Mouse (Mus musculus) liver, adult 2 months (tissue): ENCODE data around the gene Hhat. TPM values are rescaled to one million over a fixed set of nuclear protein-coding genes. Genes with fewer than 3 reads are reported as not detected.

Experiments
- DNase-seq: peaks from one replicate; pipeline ENCODE4 v3.0.0-alpha.2; 2011; ENCODE audit warnings: low read depth, low spot score; ENCODE audit errors: extremely low read depth
- H3K27ac ChIP-seq: fragments of 200-500 bp; replicated peaks from 2 replicates; pipeline ENCODE4 v1.5.1; 2012; ENCODE audit warnings: low read depth, mild to moderate bottlenecking, control low read depth, inconsistent platforms, low read length; ENCODE audit not compliant: insufficient read depth
- H3K27me3 ChIP-seq: fragments of 200-500 bp; 2 replicates; pipeline ENCODE4 v1.6.1; 2012; ENCODE audit warnings: mild to moderate bottlenecking, moderate library complexity, low read length, inconsistent platforms; ENCODE audit not compliant: control insufficient read depth, insufficient read depth
- H3K36me3 ChIP-seq: fragments of 200-500 bp; 2 replicates; pipeline ENCODE4 v1.6.1; 2012; ENCODE audit warnings: low read length, inconsistent platforms; ENCODE audit not compliant: control insufficient read depth, insufficient read depth
- H3K4me1 ChIP-seq: fragments of 200-500 bp; 2 replicates; pipeline ENCODE4 v1.6.1; 2011; ENCODE audit warnings: low read length; ENCODE audit not compliant: control insufficient read depth, insufficient read depth
- H3K4me3 ChIP-seq: fragments of 200-500 bp; 2 replicates; pipeline ENCODE4 v1.5.1; 2011; ENCODE audit warnings: low read depth, mild to moderate bottlenecking, control low read depth, low read length, moderate library complexity; ENCODE audit not compliant: insufficient read depth
- H3K79me2 ChIP-seq: fragments of 200-500 bp; 2 replicates; pipeline ENCODE4 v1.6.1; 2012; ENCODE audit warnings: inconsistent platforms, mild to moderate bottlenecking, low read length, moderate library complexity; ENCODE audit not compliant: control insufficient read depth, insufficient read depth
- H3K9ac ChIP-seq: fragments of 200-500 bp; 2 replicates; pipeline ENCODE4 v1.6.1; 2012; ENCODE audit warnings: low read depth, mild to moderate bottlenecking, control low read depth, inconsistent platforms, low read length
- CTCF ChIP-seq: fragments of 200-500 bp; IDR thresholded peaks from 2 replicates; pipeline ENCODE4 v1.5.1; 2011; ENCODE audit warnings: low read depth, low read length, control low read depth
- POLR2A ChIP-seq: fragments of 200-500 bp; IDR thresholded peaks from 2 replicates; pipeline ENCODE4 v1.6.1; 2011; ENCODE audit warnings: low read length, control low read depth; ENCODE audit not compliant: insufficient read depth; ENCODE audit errors: extremely low read depth
- WGBS: fragments of 180-500 bp; shearing (Covaris S2); methylation state at CpG from one replicate; pipeline ENCODE4 v1.1.7; 2018; 5-methylcytosine and 5-hydroxymethylcytosine counted together
- polyA plus RNA-seq: library from polyadenylated mRNA; depleted of rRNA; stranded (reverse); fragments of >200 nt; gene quantifications from 2 replicates; pipeline ENCODE4 v1.2.3, GENCODE M21; 2012
- total RNA-seq: library from RNA; depleted of rRNA; stranded (reverse); fragments of >200 nt; gene quantifications from 2 replicates; pipeline ENCODE4 v1.2.3, GENCODE M21; 2014

Gene Hhat
- total and polyA plus RNA-seq, 2 experiments, result 1.9 to 2.1 TPM

DNA sequence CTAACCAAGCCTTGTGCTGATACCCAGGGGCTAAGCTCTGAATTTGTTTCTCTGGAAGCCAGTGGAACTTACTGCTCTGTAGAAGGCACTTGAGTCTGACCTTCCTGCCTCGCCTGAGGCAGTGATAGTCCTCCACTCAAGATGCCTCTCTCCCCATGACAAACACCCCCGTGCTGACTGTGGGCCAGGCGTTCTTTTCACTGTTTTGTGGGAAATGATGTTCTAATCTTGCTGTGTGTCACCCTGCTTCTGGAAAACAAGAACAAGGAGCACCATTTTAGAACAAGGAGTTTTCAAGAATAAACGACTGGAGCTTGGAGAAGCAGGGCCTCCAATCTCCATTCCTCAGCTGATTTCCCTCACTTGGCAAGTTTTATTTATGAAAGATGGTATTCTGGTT lies 307.3 kb downstream of the Hhat start:
- Histone ChIP-seq H3K4me3 (no peak overlapping the region), H3K79me2 (no peaks in the 10 kb centered on the region), H3K27me3 (peaks cover 2% of the 10 kb centered on the region; the same call in 1 of the 2 replicates), H3K4me1 (no peaks in the 10 kb centered on the region), H3K9ac (no peak overlapping the region), H3K27ac (no peak overlapping the region), H3K36me3 (no peaks in the 10 kb centered on the region)
- whole genome bisulfite sequencing, result 68% methylated on average over 4 of the region's 4 CpGs
- DNase-seq, result no peak
- TF ChIP-seq CTCF, result no peak
- TF ChIP-seq POLR2A, result no peak

DNA sequence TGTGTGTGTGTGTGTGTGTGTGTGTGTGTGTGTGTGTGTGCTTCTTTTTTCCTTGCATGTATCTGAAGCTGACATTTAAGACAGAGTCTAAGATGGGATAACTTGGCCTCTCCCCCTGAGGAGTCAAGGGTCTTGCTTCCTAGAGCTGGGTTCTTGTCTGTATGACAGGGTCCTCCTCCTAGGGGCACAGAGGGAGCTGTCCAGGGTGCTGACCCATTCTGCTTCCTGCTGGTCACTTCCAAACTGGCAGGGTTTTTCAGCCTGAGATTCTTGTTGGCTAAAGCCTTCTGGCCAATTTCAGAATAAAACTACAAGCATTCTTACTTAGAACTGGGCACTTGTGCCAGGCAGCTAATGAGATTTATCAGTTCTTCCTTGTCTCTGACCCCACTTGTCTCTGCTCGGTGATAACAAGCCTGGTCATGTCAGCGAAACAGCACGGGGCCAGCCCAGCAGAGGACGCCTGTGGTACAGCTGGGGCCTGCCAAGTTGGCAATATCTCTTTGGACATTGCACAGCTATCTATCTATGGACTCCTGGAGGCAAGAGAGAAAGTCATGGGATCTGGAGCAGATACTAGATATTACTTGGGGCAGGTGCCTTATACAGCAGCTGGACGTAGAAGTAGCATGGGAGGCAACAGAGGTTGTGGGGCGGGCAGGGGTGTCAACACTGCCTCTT lies 313.4 kb downstream of the Hhat start:
- no peaks in the 10 kb centered on the region for H3K79me2 ChIP-seq

DNA sequence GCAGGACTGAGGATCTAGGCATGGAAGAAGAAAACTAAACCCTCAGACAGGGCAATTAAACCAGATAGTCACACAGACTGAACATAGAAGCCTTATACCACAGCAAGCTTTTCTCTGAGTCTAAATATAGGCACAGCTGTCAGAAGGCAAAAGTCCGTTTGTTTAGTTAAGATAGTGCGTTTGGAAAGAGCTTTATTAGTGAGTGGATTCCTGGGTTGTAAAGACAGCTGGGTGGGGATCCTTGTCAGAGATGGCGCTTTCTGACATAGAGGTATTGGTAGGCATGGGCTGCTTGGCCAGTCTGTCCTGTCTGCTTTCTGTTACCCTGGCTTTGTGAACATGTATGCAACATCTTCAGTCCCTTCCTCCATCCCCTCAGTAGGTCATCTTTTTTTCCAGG lies 314.0 kb downstream of the Hhat start:
- no peak overlapping the region for H3K4me3 ChIP-seq
- no peaks in the 10 kb centered on the region for H3K79me2 ChIP-seq
- H3K27me3 ChIP-seq, result peaks cover 5% of the 10 kb centered on the region; the same call in 1 of the 2 replicates
- no peak overlapping the region for H3K9ac ChIP-seq
- no peaks in the 10 kb centered on the region for H3K4me1 ChIP-seq
- H3K36me3 ChIP-seq, result no peaks in the 10 kb centered on the region
- 40% methylated on average over 3 of the region's 3 CpGs for WGBS
- H3K27ac ChIP-seq, result no peak overlapping the region
- DNase-seq, result no peak
- TF ChIP-seq CTCF (no peak), POLR2A (no peak)

More for the DNA sequence above, 313.4 kb downstream of the Hhat start:
- H3K4me1 ChIP-seq, result no peaks in the 10 kb centered on the region
- no peak for DNase-seq
- H3K27me3 ChIP-seq, result peaks cover 5% of the 10 kb centered on the region; the same call in 1 of the 2 replicates
- 77% methylated on average over 6 of the region's 6 CpGs for WGBS
- H3K4me3 ChIP-seq, result no peak overlapping the region
- no peaks in the 10 kb centered on the region for H3K36me3 ChIP-seq
- no peak for TF ChIP-seq CTCF
- no peak for TF ChIP-seq POLR2A
- H3K27ac ChIP-seq, result no peak overlapping the region
- no peak overlapping the region for H3K9ac ChIP-seq

DNA sequence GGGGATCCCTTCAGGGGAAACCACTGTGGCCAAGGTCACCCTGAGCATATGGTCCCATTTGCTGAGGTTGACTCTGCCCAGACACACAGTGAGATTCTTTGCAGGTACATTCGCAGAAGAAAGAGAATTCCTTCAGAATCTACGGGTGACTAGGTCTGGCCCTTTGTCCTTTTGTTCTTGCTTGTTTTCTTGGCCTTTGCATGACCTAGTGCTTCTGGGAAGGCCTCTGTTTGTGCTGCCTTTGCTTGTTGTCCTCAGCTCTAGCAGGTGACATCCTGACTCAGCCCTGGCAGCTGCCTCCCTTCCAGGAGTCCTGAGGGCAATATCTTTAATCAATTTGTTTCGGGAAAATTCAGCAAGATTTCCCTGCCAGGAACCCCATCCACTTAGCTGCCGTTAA lies 316.0 kb downstream of the Hhat start:
- peaks cover 5% of the 10 kb centered on the region; the same call in 1 of the 2 replicates for H3K27me3 ChIP-seq
- DNase-seq, result no peak
- no peak overlapping the region for H3K9ac ChIP-seq
- WGBS, result 54% methylated on average over 4 of the region's 4 CpGs
- H3K27ac ChIP-seq, result no peak overlapping the region
- peaks cover 2% of the 10 kb centered on the region; the same call in 1 of the 2 replicates for H3K4me1 ChIP-seq
- no peak for TF ChIP-seq CTCF
- TF ChIP-seq POLR2A, result no peak
- H3K4me3 ChIP-seq, result no peak overlapping the region
- H3K79me2 ChIP-seq, result no peaks in the 10 kb centered on the region
- H3K36me3 ChIP-seq, result no peaks in the 10 kb centered on the region

DNA sequence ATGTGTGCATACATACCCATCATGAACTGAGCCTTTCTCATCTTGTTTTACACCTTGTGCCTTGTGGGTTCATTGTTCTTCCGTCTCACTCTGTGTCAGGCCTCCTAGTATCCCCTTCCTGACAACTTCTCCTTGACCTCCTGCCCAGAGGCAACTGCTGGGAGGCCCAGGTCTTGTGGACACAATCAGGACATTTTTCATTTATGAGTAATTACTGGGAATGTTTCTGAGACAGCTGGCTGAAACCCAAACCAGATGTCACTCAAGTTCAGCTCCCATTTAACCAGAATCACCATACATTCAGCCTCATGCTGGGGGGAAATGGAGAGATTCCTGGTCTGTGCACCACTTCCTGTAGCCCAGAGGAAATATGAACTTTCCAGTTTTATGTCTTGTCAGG lies 316.5 kb downstream of the Hhat start:
- H3K27ac ChIP-seq, result no peak overlapping the region
- H3K9ac ChIP-seq, result no peak overlapping the region
- DNase-seq, result no peak
- TF ChIP-seq CTCF (no peak), POLR2A (no peak)
- no peaks in the 10 kb centered on the region for H3K36me3 ChIP-seq
- H3K4me1 ChIP-seq, result peaks cover 3% of the 10 kb centered on the region; the same call in 1 of the 2 replicates
- 73% methylated on average over 1 of the region's 1 CpGs for WGBS
- H3K79me2 ChIP-seq, result no peaks in the 10 kb centered on the region
- H3K4me3 ChIP-seq, result no peak overlapping the region
- peaks cover 5% of the 10 kb centered on the region; the same call in 1 of the 2 replicates for H3K27me3 ChIP-seq

DNA sequence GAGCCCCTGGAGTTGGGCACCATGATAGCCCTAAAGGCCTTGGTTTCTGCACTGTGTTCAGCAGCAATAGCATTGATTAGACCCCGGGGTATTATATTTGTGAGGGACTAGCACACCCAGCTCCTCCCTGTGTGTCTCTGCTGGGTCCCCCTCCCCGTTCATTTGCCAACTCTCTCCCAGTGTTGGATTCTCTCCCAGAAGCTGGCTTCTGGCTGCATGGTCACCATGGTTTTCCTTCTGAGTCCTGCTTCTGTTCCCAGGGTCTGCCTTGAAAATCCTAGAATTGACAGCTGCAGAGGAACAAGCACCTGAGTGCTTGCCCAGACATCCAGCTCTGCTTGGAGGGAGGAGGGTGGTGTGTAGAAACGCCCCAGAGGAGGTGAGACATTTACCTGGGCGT lies 319.3 kb downstream of the Hhat start:
- Histone ChIP-seq H3K27me3 (no peaks in the 10 kb centered on the region), H3K4me3 (no peak overlapping the region), H3K9ac (no peak overlapping the region), H3K79me2 (no peaks in the 10 kb centered on the region), H3K4me1 (peaks cover 3% of the 10 kb centered on the region; the same call in 1 of the 2 replicates), H3K27ac (no peak overlapping the region), H3K36me3 (no peaks in the 10 kb centered on the region)
- WGBS, result 56% methylated on average over 4 of the region's 4 CpGs
- DNase-seq, result no peak
- TF ChIP-seq CTCF, result no peak
- no peak for TF ChIP-seq POLR2A
